Mouse (Mus musculus) heart, adult 2 months (tissue): Measurements from ENCODE around the gene Eprs. TPM values are rescaled to one million over a fixed set of nuclear protein-coding genes. Genes with fewer than 3 reads are reported as not detected.
A peak's percentile ranks its signal among the peaks of the same experiment; 100 is the strongest.

Source experiments
- DNase-seq, 2 experiments: peaks; one replicate each; pipeline ENCODE4 v3.0.0; 2021
- H3K27ac ChIP-seq: fragments of 200-600 bp; 2 replicates; pipeline ENCODE4 v1.8.1; 2022
- H3K27me3 ChIP-seq: fragments of 200-500 bp; 2 replicates; pipeline ENCODE4 v1.6.1; 2012; ENCODE audit warnings: mild to moderate bottlenecking, low read length, inconsistent platforms, mixed read lengths; ENCODE audit not compliant: control insufficient read depth, insufficient read depth
- H3K36me3 ChIP-seq: fragments of 200-500 bp; 2 replicates; pipeline ENCODE4 v1.6.1; 2012; ENCODE audit warnings: low read length, inconsistent platforms; ENCODE audit not compliant: control insufficient read depth, insufficient read depth
- H3K4me1 ChIP-seq: fragments of 200-500 bp; 2 replicates; pipeline ENCODE4 v1.6.1; 2011; ENCODE audit warnings: low read length; ENCODE audit not compliant: control insufficient read depth, insufficient read depth
- H3K4me3 ChIP-seq: fragments of 200-600 bp; 2 replicates; pipeline ENCODE4 v1.8.1; 2022
- H3K79me2 ChIP-seq: fragments of 200-500 bp; replicated peaks from 2 replicates; pipeline ENCODE4 v1.6.1; 2012; ENCODE audit warnings: mild to moderate bottlenecking, inconsistent platforms, low read length, moderate library complexity, mixed read lengths; ENCODE audit not compliant: control insufficient read depth, insufficient read depth
- H3K9ac ChIP-seq: fragments of 200-500 bp; 2 replicates; pipeline ENCODE4 v1.6.1; 2012; ENCODE audit warnings: low read depth, mild to moderate bottlenecking, control low read depth, inconsistent platforms, low read length, mixed read lengths
- CTCF ChIP-seq: fragments of 200-600 bp; IDR thresholded peaks from 2 replicates; pipeline ENCODE4 v1.8.1; 2022; ENCODE audit warnings: antibody characterized with exemption, mild to moderate bottlenecking, moderate library complexity
- EP300 ChIP-seq: fragments of 200-500 bp; IDR thresholded peaks from 2 replicates; pipeline ENCODE4 v1.6.1; 2011; ENCODE audit warnings: low read depth, low read length, control low read depth; ENCODE audit not compliant: insufficient read depth
- POLR2A ChIP-seq: fragments of 200-500 bp; IDR thresholded peaks from 2 replicates; pipeline ENCODE4 v1.6.1; 2011; ENCODE audit warnings: mild to moderate bottlenecking, low read depth, low read length, control low read depth; ENCODE audit not compliant: insufficient read depth
- WGBS: fragments of 180-500 bp; shearing (Covaris S2); methylation state at CpG from one replicate; pipeline ENCODE4 v1.1.7; 2018; 5-methylcytosine and 5-hydroxymethylcytosine counted together
- intact Hi-C: fragments of 180-260 bp; cut with DNase I; formaldehyde crosslinking; loops from one replicate; pipeline ENCODE4 v1.15.1; 2025
- polyA plus RNA-seq: library from polyadenylated mRNA; depleted of rRNA; stranded (reverse); fragments of >200 nt; gene quantifications from 2 replicates; pipeline ENCODE4 v1.2.3, GENCODE M21; 2012
- total RNA-seq, 2 experiments: library from RNA; stranded (reverse); gene quantifications; 2 replicates each; pipeline ENCODE4 v1.2.3; 2021

The Eprs gene
- total and polyA plus RNA-seq, 3 experiments = 11.0 to 85.2 (median 63.9) TPM

- intact Hi-C loops = no loop called here
- Histone ChIP-seq H3K27me3 (peaks cover 4% of the 10 kb centered on the region; the same call in 1 of the 2 replicates), H3K9ac (no peak overlapping the region), H3K79me2 (no peaks in the 10 kb centered on the region), H3K4me1 (no peaks in the 10 kb centered on the region), H3K4me3 (no peak overlapping the region), H3K36me3 (no peaks in the 10 kb centered on the region), H3K27ac (no peak overlapping the region)
- DNase-seq = no peak
- WGBS = 62% methylated on average over 2 of the region's 2 CpGs
- TF ChIP-seq POLR2A (no peak), EP300 (no peak), CTCF (no peak)
These were observed 86.9 kb downstream of the Eprs start for GRCm38 (mm10) chr1:185449727-185450126.

GRCm38 (mm10) chr1:185451077-185451476 is 88.2 kb downstream of the Eprs start:
- Histone ChIP-seq H3K27me3 (peaks cover 10% of the 10 kb centered on the region), H3K27ac (no peak overlapping the region), H3K9ac (no peak overlapping the region), H3K36me3 (no peaks in the 10 kb centered on the region), H3K4me1 (no peaks in the 10 kb centered on the region), H3K79me2 (no peaks in the 10 kb centered on the region), H3K4me3 (no peak overlapping the region)
- TF ChIP-seq CTCF (no peak), POLR2A (no peak), EP300 (no peak)
- WGBS = 83% methylated on average over 8 of the region's 8 CpGs
- intact Hi-C loops = no loop called here
- DNase-seq = no peak

GRCm38 (mm10) chr1:185451495-185451894 is 88.7 kb downstream of the Eprs start:
- H3K79me2 ChIP-seq = no peaks in the 10 kb centered on the region
- no peak overlapping the region for H3K4me3 ChIP-seq
- no peaks in the 10 kb centered on the region for H3K4me1 ChIP-seq
- no peak overlapping the region for H3K27ac ChIP-seq
- no peak for TF ChIP-seq POLR2A
- TF ChIP-seq CTCF = no peak
- TF ChIP-seq EP300 = no peak
- no peaks in the 10 kb centered on the region for H3K36me3 ChIP-seq
- DNase-seq = no peak
- peaks cover 10% of the 10 kb centered on the region for H3K27me3 ChIP-seq
- WGBS = 69% methylated on average over 3 of the region's 3 CpGs
- no peak overlapping the region for H3K9ac ChIP-seq
- intact Hi-C loops = no loop called here

- Histone ChIP-seq H3K27me3 (peaks cover 11% of the 10 kb centered on the region), H3K27ac (no peak overlapping the region), H3K4me1 (no peaks in the 10 kb centered on the region), H3K4me3 (no peak overlapping the region), H3K79me2 (no peaks in the 10 kb centered on the region), H3K9ac (no peak overlapping the region), H3K36me3 (no peaks in the 10 kb centered on the region)
- TF ChIP-seq CTCF (no peak), EP300 (no peak), POLR2A (no peak)
- no peak for DNase-seq
- 92% methylated on average over 6 of the region's 6 CpGs for WGBS
- intact Hi-C loops = no loop called here
These were observed 89.6 kb downstream of the Eprs start for GRCm38 (mm10) chr1:185452461-185452860.

- DNase-seq = no peak
- no peak overlapping the region for H3K9ac ChIP-seq
- no peak overlapping the region for H3K27ac ChIP-seq
- H3K79me2 ChIP-seq = no peaks in the 10 kb centered on the region
- 44% methylated on average over 4 of the region's 4 CpGs for WGBS
- intact Hi-C loops = no loop called here
- no peak overlapping the region for H3K4me3 ChIP-seq
- H3K4me1 ChIP-seq = no peaks in the 10 kb centered on the region
- no peaks in the 10 kb centered on the region for H3K36me3 ChIP-seq
- TF ChIP-seq POLR2A (no peak), EP300 (no peak), CTCF (no peak)
- H3K27me3 ChIP-seq = peaks cover 11% of the 10 kb centered on the region
These were observed 91.3 kb downstream of the Eprs start for GRCm38 (mm10) chr1:185454144-185454543.

GRCm38 (mm10) chr1:185454575-185454954 is 91.7 kb downstream of the Eprs start, which contains the start of gene Slc30a10:
Slc30a10 (plus strand) TSS chr1:185454848.
- TF ChIP-seq EP300 (no peak), POLR2A (no peak), CTCF (no peak)
- peaks cover 11% of the 10 kb centered on the region for H3K27me3 ChIP-seq
- no peak within 1 kb of the TSS for H3K27ac ChIP-seq
- 2% methylated on average over 18 of the region's 18 CpGs for WGBS
- H3K79me2 ChIP-seq = no peaks in the 10 kb centered on the region
- H3K4me3 ChIP-seq = peak within 1 kb of the TSS; percentile 24; the same call in 1 of the 2 replicates
- H3K4me1 ChIP-seq = no peaks in the 10 kb centered on the region
- intact Hi-C loops = no loop called here
- H3K9ac ChIP-seq = no peak within 1 kb of the TSS
- DNase-seq = peak; percentile 9 to 19
- no peaks in the 10 kb centered on the region for H3K36me3 ChIP-seq
